Mouse (Mus musculus): ENCODE data around the gene Slc6a17.

Slc6a17 gene

DNA sequence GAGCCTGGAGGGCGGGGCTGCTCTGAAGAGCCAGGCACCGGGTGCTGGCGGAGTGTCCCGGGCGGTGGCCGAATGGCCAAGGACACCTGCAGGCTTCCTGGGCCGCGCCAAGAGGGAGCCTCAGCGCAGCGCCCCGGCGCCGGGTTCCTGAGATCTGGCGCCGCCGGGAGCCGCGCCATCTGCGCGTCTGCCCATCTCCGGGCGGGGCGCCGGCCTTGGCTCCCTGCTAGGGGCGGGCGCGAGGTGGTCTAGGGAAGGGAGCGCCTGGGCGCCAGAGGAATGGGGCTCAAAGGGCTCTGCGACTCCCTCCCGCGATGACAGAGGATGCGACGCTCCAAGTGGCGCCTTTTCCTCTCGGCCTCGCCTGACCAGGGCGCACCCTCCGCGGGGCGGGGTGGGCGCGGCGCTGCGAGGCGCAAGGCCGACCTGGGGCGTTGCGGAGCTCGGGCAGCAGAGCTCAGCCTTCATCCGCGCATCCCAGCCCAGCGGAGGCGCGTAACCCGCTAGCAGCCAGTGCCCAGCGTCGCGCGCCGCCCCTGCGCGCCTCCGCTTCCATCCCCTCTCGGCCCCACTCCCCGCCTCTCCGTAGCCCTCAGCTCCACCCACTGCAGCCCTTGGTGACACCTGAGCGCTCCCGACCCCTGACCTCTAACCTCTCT is 57.9 kb downstream of the Slc6a17 start:
- no peak for DNase-seq (ENCODE audit: low spot score)

DNA sequence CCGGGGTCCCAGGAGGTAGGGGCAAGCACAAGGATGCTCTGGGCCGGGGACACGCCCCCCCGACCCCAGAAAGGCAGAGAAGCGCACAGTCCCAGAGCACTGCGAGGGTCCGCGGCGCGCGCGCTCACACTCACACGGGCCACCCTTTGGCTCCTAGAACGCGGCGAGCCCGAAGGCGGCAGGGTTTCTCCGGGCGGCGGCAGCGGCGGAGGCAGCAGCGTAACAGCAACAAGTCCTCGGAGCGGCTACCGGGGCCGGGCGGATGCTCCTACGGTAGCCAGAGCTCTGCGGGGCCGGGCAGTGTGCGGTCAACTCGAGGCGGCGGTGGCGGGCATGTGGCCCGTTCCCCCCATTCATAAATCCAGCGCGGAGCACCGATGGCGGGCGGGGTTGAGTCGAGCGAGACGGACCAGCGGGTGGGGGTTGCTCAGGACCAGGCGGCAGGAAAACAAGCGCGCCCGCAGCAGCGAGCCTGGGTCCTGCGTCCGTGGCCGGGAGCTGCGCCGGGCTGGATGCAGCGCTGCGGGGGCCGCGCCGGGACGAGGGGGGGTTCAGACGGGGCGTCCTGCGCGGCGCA is 58.5 kb downstream of the Slc6a17 start, which contains the start of gene Kcnc4:
Gene Kcnc4, minus strand, starts transcription at position 357 of the 577 bp plus-strand sequence.
- no peak for DNase-seq (ENCODE audit: low spot score)

DNA sequence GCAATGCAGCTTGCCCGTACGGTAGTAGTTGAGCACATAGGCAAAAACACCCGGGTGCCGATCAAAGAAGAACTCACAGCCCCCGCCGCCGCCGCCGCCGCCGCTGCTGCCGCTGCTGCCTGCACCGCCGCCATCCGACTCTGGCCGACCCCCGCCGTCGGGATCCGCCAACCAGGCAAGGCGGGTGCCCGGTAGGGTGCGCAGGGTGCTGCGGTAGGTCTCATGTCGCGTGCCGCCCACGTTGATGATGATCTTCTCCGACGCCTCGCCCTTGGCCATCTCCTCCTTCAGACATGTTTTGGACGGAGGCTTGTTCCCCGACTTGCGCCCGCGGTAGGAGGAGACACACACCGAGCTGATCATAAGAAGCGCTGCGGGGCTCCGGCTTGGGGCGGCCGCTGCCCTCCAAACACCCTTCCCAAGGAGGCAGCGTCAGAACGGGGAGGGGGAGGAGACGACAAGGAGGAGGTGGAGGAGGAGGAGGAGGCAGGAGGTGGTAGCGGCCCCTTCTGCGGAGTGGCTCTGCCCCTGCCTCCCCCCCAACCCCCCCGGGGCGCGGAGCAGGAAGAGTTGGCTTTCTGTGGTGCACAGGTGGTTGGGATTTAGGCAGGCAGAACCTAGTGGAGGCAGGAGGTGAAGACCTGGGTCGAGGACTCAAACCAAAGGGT is 59.2 kb downstream of the Slc6a17 start:
- no peak for DNase-seq (ENCODE audit: low spot score)

DNA sequence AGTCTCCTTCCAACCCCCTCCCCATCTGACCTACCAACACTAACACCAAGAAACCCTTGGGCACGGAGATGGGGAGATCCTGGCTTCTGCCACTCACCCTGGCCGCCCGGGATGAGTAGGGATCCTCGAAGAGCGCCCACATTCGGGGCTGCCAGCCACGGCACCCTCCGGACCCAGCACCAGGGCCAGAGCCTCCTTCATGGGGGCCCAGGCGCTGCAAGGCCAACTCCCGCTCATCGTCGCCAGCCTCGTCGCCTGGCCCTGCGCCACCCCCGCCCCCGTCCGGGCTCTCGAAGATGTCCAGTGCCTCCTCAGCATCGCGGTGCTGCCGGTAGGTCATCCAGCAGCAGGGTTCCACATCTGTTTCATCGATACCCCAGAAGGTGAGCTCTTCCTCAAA is 59.7 kb downstream of the Slc6a17 start:
- no peak for DNase-seq (ENCODE audit: low spot score)

DNA sequence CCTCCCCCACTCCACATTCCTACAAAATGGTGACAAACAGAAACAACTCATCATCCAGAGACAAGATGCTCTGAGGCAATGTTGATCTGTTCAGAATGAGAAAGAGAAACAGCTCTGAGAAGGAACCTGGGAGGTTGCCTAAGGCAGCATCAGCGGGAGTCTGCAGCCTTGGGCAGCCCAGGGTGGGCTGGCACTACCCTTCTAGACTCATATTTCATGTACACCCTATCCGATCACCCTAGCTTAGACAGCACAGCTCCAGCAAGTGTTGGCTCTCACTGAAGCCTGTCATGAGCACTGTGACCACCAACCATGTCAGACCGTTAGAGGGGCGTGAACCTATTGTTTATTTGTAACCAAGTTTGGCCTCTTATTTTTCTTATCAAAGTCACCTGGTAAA is 63.5 kb downstream of the Slc6a17 start:
- no peak for DNase-seq (ENCODE audit: low spot score)

DNA sequence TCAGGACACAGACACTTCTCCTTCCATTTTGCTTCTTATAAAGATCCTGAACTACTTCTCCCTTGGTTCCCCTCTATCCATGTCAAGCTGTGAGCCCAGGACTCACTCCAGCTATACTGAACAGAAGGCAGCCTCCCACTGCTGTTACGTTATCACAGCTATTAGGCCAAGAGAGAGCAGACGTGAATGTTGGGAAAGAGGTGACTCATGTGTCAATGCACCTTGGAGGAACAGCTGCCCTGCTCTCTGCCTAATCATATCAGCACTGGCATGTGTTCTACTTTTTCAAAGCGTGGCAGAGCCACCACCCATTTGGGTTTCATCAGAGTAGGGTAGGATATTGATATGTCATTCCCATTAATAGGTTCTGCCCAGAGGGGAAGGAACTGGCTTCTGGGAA is 71.0 kb downstream of the Slc6a17 start:
- no peak for DNase-seq (ENCODE audit: low spot score)

DNA sequence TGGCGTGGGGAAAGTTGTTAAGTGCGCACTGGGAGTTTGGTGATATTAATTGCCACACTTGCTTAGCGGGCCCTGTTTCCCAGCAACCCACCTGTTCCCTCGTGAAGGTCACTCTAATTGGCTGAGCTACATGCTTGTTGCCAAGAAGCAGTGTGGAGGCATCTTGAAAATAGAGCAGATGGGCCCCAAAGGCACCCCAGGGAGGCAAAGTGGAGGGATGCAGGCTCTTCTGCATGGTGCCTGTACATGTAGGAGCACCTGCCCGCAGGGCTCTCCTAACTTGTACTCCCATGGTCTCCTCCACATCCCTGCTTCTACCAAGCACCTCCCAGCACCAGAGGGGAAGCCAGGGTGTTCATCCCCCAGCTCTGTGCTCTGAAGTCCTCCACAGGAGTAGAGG is 74.0 kb downstream of the Slc6a17 start:
- no peak for DNase-seq (ENCODE audit: low spot score)

DNA sequence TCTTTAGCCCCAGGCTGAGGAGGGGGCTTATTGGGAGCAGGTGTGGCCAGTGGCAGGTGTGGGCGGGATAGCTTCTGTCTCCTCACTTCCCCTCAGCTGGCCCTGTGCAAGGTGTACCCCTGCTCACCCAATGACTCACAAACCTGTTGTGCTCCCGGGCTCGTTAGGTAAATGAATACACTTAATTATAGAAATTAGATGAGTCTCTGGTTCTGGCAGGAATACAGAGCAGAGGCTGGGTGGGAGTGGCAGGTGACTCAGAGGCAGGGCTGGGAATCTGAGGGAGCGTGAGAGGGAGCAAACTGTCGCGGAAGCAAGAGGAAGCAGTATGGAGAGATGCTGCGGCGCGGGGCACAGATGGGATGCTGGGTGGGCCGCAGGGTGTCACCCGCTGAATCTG is 75.6 kb downstream of the Slc6a17 start:
- DNase-seq (ENCODE audit: low spot score) = no peak

DNA sequence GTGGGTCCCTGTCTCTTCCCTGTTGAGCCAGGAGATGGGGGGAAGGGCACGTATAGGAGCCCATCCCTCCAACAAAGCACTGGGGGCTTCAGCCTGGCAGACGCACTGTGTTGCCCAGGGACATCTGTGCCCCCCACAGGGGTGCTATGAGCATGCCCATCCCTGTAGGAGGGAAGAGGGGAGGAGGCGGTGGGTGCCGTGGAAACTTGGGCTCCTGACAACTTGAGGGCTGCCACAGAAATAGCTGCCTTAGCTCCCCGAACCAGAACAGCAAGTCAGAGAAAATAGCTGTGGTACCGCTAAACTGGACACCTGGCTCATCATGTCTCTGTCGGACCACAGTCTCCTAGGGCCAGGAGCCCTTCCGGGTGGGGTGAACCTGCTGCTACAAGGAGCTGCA is 76.5 kb downstream of the Slc6a17 start:
- no peak for DNase-seq (ENCODE audit: low spot score)

DNA sequence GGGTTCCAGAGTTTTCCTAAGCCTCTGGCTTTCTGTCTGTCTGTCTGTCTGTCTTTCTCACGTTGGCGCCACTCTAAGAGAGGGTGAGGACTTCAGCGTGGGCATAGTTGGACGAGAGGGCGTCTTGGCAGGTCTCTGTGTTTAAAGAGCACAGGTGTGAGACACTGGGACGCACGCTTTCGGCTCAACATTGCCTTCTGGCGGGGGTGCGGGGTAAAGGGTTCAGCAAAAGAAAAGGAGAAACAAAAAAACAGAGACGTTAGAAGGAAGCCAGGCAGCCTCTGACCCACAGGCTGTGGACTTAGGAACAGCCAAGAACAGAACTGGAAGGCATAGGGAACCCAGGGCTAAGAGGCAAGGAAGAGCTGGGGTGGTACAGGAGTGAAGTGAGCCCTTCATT is 78.5 kb downstream of the Slc6a17 start:
- DNase-seq (ENCODE audit: low spot score) = no peak

DNA sequence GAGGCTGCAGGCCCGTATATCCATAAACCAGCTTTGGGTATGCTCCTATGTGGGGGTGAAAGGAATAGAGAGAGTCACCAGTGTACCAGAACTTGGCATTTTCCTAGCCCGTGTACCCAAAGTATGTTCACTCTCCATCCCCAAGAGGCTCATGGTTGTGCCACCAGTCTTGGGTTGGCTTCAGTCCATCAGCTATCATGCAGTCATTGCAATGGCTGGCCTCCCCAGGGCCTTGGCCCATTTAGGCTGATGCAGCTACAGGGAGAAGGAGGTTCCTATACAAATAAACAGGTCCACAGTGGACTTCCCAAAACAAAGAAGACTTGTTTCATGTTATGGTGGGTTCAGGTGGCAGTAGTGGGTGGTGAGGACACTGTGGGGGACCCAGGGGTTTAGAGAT is 80.2 kb downstream of the Slc6a17 start:
- no peak for DNase-seq (ENCODE audit: low spot score)

DNA sequence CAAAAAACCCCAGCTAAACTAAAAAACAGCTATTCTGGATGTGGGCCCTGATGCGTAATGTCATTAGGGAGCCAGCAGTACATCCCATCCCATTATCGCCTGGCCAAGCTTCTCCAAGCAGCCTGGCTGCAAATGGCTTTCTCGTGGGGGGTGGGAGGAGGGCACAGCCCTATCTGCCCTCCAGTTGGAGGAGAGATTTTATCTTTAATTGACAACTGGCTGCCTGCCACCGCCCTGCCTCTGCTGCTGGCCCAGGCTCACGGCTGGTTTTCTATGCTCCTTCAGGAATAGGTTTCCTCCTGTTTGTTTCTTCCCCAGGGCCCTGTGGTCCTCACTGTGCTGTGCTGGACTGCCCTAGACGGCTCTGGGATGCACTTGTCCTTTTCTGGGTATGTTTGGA is 81.4 kb downstream of the Slc6a17 start:
- no peak for DNase-seq (ENCODE audit: low spot score)

DNA sequence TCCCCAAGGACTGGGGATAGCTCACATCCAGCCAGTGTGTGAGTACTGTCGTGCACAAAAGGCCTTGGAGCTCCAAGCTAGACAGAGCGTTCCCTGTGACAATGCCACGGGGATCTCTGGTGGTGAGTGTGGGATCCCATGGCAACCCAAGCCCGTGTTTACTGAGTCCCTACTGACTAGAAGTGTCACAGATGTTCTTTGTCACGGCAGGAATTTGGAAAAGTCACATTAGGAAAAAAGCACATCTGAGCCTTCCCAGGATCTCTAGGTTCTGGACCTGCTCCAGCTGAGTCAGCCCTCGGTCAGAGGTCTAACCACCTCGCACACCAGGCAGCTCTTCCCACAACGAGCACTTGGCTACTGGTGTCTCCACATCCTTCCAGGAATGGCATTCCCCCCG is 84.2 kb downstream of the Slc6a17 start:
- no peak for DNase-seq (ENCODE audit: low spot score)

DNA sequence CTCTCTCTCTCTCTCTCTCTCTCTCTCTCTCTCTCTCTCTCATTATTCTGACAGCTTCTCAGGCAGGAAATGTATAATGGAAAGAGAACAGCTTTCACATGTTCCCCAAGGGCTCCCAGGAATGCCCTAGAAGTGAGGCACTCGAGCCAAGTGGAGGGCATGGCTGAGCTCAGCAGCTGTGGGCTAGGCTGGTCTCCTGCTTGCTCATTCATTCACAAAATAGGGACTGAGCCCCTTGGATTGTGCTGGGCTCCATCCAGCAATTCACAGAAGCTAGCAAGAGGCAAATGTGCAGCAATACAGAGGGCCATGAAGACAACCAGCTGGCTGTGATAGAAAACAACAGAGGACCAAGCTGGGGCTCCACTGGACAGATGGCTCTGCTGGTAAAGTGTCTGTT is 86.5 kb downstream of the Slc6a17 start:
- DNase-seq (ENCODE audit: low spot score) = no peak

DNA sequence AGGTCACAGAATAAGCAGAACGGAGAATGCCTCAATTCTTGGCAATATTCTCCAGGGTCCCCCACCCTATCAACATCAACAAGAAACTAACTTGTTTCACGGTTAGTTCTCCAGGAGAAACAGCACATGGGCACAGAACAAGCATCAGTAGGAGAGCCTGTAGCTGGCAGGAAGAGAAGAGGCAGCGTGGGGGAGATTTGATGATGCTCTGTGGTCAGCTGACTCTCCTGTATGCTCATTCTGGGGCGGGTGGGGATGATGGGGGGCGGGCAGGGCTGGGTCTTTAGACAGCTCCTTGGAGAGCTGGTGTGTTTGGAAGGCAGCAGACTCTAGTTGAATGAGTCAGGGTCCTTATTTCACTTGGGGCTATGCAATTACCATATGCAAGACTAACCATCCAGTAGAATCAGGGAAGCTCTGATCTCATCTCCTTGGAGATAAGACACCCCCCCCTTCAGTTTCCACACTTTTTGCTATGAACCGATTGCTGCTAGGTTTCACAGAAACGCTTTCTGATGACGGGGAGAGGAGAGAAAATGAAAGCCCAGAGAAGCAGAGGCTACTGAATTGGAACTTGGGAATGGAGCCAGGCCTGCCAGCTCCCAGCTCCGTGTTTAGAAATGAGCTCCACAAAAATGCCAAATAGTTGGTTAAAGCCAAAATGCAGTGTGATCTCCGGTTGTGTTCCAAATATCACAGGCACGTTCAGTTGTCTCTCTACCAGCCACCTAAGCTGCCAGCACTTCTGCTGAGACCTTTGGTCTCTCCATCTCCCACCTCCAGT is 93.4 kb downstream of the Slc6a17 start:
- DNase-seq (ENCODE audit: low spot score) = no peak

DNA sequence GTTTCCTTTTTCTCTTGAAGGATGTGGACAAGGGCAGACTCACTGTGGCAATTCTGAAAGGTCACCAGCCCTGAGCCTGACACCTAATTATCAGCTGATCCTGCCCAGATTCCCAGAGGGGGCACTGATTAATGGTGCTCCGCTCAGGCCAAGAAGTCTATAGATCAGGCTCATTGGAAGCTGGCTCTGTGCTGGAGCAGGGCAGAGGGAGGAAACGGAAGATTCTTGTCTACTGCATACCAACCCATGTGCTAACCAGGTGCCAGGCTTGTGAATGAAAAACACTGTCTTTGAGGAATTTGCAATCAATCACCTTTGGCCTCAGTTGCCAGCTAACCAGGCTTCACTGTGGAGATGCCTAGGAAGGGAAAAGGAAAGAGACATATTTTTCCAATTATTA is 97.7 kb downstream of the Slc6a17 start:
- DNase-seq (ENCODE audit: low spot score) = no peak

All from ovary, adult 18-20 months (tissue).